Mouse (Mus musculus) intestine, embryonic 15.5 days (tissue): ENCODE measurements around the gene Flywch1. TPM values are rescaled to one million over a fixed set of nuclear protein-coding genes. Genes with fewer than 3 reads are reported as not detected.
A peak's percentile ranks its signal among the peaks of the same experiment; 100 is the strongest.

Experiments
- ATAC-seq: fragments of 200-750 bp; cut with Nextera tagmentation; 2 replicates; pipeline ENCODE4 v1.8.0; 2017; ENCODE audit warnings: moderate TSS enrichment, moderate library complexity
- H3K27ac ChIP-seq: fragments of 300-500 bp; sonication (generic); 2 replicates; pipeline ENCODE4 v1.5.1; 2015; ENCODE audit warnings: mild to moderate bottlenecking, inconsistent platforms
- H3K27me3 ChIP-seq: fragments of 300-500 bp; sonication (generic); replicated peaks from 2 replicates; pipeline ENCODE4 v1.6.1; 2015; ENCODE audit warnings: inconsistent platforms
- H3K36me3 ChIP-seq: fragments of 300-500 bp; sonication (generic); 2 replicates; pipeline ENCODE4 v1.6.1; 2015; ENCODE audit warnings: inconsistent platforms
- H3K4me1 ChIP-seq: fragments of 300-500 bp; sonication (generic); replicated peaks from 2 replicates; pipeline ENCODE4 v1.6.1; 2015; ENCODE audit warnings: inconsistent platforms
- H3K4me2 ChIP-seq: fragments of 300-500 bp; sonication (generic); replicated peaks from 2 replicates; pipeline ENCODE4 v1.6.1; 2015; ENCODE audit warnings: mild to moderate bottlenecking, inconsistent platforms
- H3K4me3 ChIP-seq: fragments of 300-500 bp; sonication (generic); replicated peaks from 2 replicates; pipeline ENCODE4 v1.5.1; 2015; ENCODE audit warnings: inconsistent platforms
- H3K9ac ChIP-seq: fragments of 300-500 bp; sonication (generic); 2 replicates; pipeline ENCODE4 v1.6.1; 2015; ENCODE audit warnings: inconsistent platforms
- H3K9me3 ChIP-seq: fragments of 300-500 bp; sonication (generic); 2 replicates; pipeline ENCODE4 v1.6.1; 2016; ENCODE audit warnings: inconsistent platforms
- WGBS: fragments of 180-500 bp; shearing (Covaris S2); methylation state at CpG from one replicate; pipeline ENCODE4 v1.1.7; 2015; 5-methylcytosine and 5-hydroxymethylcytosine counted together
- polyA plus RNA-seq: library from polyadenylated mRNA; unstranded; fragments of >200 nt; fragmentation: Nextera tagmentation; extraction: Ambion mirVana; gene quantifications from 2 replicates; pipeline ENCODE4 v1.2.1, GENCODE M21; 2015

Gene Flywch1
- polyA plus RNA-seq, 1 experiment from 2014 or later = 48.3 TPM

- Histone ChIP-seq H3K4me1 (no peaks in the 10 kb centered on the region), H3K4me3 (no peak overlapping the region), H3K9me3 (no peaks in the 10 kb centered on the region), H3K4me2 (no peak overlapping the region), H3K27ac (no peak overlapping the region), H3K27me3 (no peaks in the 10 kb centered on the region), H3K36me3 (no peaks in the 10 kb centered on the region), H3K9ac (no peak overlapping the region)
- WGBS = 73% methylated on average over 7 of the region's 7 CpGs
- no peak for ATAC-seq
Observed at GRCm38 (mm10) chr17:23797316-23797715, 25.9 kb upstream of the Flywch1 start.

GRCm38 (mm10) chr17:23795323-23795722, 23.9 kb upstream of the Flywch1 start:
- Histone ChIP-seq H3K9ac (no peak overlapping the region), H3K4me1 (peaks cover 7% of the 10 kb centered on the region; the same call in 1 of the 2 replicates), H3K36me3 (no peaks in the 10 kb centered on the region), H3K4me2 (no peak overlapping the region), H3K27ac (no peak overlapping the region), H3K4me3 (no peak overlapping the region), H3K27me3 (no peaks in the 10 kb centered on the region), H3K9me3 (no peaks in the 10 kb centered on the region)
- no peak for ATAC-seq
- 88% methylated on average over 8 of the region's 8 CpGs for WGBS

GRCm38 (mm10) chr17:23791079-23791357, 19.6 kb upstream of the Flywch1 start:
- H3K4me2 ChIP-seq = peak overlapping the region; percentile 89
- no peaks in the 10 kb centered on the region for H3K27me3 ChIP-seq
- ATAC-seq = peak; percentile 21; the same call in 1 of the 2 replicates
- peaks cover 16% of the 10 kb centered on the region; the same call in 1 of the 2 replicates for H3K4me1 ChIP-seq
- H3K4me3 ChIP-seq = peak overlapping the region; percentile 45
- H3K9me3 ChIP-seq = no peaks in the 10 kb centered on the region
- H3K9ac ChIP-seq = peak overlapping the region; percentile 79; the same call in 1 of the 2 replicates
- 61% methylated on average over 2 of the region's 2 CpGs for WGBS
- no peaks in the 10 kb centered on the region for H3K36me3 ChIP-seq
- H3K27ac ChIP-seq = peak overlapping the region; percentile 82

- Histone ChIP-seq H3K27me3 (no peaks in the 10 kb centered on the region), H3K9ac (peak within 1 kb of the TSS; percentile 79), H3K4me3 (peak within 1 kb of the TSS; percentile 45), H3K9me3 (no peaks in the 10 kb centered on the region), H3K4me1 (peaks cover 19% of the 10 kb centered on the region; the same call in 1 of the 2 replicates), H3K4me2 (peak within 1 kb of the TSS; percentile 89), H3K27ac (peak within 1 kb of the TSS; percentile 82), H3K36me3 (no peaks in the 10 kb centered on the region)
- ATAC-seq = peak; percentile 66
- 3% methylated on average over 29 of the region's 29 CpGs for WGBS
Observed at GRCm38 (mm10) chr17:23790269-23791078, 19.1 kb upstream of the Flywch1 start, which contains the start of gene Srrm2. Gene Srrm2, plus strand, starts transcription at chr17:23790532.

GRCm38 (mm10) chr17:23789749-23790268, 18.4 kb upstream of the Flywch1 start:
- H3K27ac ChIP-seq = no peak overlapping the region
- WGBS = 29% methylated on average over 8 of the region's 8 CpGs
- H3K27me3 ChIP-seq = no peaks in the 10 kb centered on the region
- no peak for ATAC-seq
- H3K36me3 ChIP-seq = no peaks in the 10 kb centered on the region
- H3K9me3 ChIP-seq = no peaks in the 10 kb centered on the region
- peak overlapping the region; percentile 79; the same call in 1 of the 2 replicates for H3K9ac ChIP-seq
- peaks cover 21% of the 10 kb centered on the region; the same call in 1 of the 2 replicates for H3K4me1 ChIP-seq
- peak overlapping the region; percentile 45 for H3K4me3 ChIP-seq
- peak overlapping the region; percentile 89 for H3K4me2 ChIP-seq

- Histone ChIP-seq H3K36me3 (no peaks in the 10 kb centered on the region), H3K9ac (no peak overlapping the region), H3K4me2 (no peak overlapping the region), H3K4me1 (peaks cover 21% of the 10 kb centered on the region; the same call in 1 of the 2 replicates), H3K27me3 (no peaks in the 10 kb centered on the region), H3K27ac (no peak overlapping the region), H3K9me3 (no peaks in the 10 kb centered on the region), H3K4me3 (no peak overlapping the region)
- WGBS = 84% methylated on average over 4 of the region's 4 CpGs
- no peak for ATAC-seq
Observed at GRCm38 (mm10) chr17:23788973-23789372, 17.6 kb upstream of the Flywch1 start.

- Histone ChIP-seq H3K9me3 (no peaks in the 10 kb centered on the region), H3K4me1 (peaks cover 21% of the 10 kb centered on the region; the same call in 1 of the 2 replicates), H3K9ac (0 out of 2 replicates have a peak overlapping the region, but pooled peaks have one; percentile 47), H3K4me3 (peak overlapping the region; percentile 49), H3K36me3 (no peaks in the 10 kb centered on the region), H3K27ac (no peak overlapping the region), H3K4me2 (peak overlapping the region; percentile 81), H3K27me3 (no peaks in the 10 kb centered on the region)
- WGBS = 19% methylated on average over 13 of the region's 13 CpGs
- no peak for ATAC-seq
Observed at GRCm38 (mm10) chr17:23786510-23786931, 15.1 kb upstream of the Flywch1 start.

GRCm38 (mm10) chr17:23785561-23786471, 14.4 kb upstream of the Flywch1 start, which contains the start of gene Flywch2:
Gene Flywch2, minus strand, starts transcription at chr17:23786081.
- Histone ChIP-seq H3K4me3 (peak within 1 kb of the TSS; percentile 49), H3K27ac (no peak within 1 kb of the TSS), H3K36me3 (no peaks in the 10 kb centered on the region), H3K9me3 (no peaks in the 10 kb centered on the region), H3K4me1 (peaks cover 18% of the 10 kb centered on the region; the same call in 1 of the 2 replicates), H3K9ac (peak within 1 kb of the TSS; percentile 47), H3K4me2 (peak within 1 kb of the TSS; percentile 81), H3K27me3 (no peaks in the 10 kb centered on the region)
- peak; percentile 79 for ATAC-seq
- WGBS = 3% methylated on average over 41 of the region's 43 CpGs

GRCm38 (mm10) chr17:23783352-23783751, 11.9 kb upstream of the Flywch1 start:
- Histone ChIP-seq H3K4me2 (no peak overlapping the region), H3K9ac (no peak overlapping the region), H3K36me3 (no peaks in the 10 kb centered on the region), H3K4me3 (no peak overlapping the region), H3K9me3 (no peaks in the 10 kb centered on the region), H3K27ac (no peak overlapping the region), H3K27me3 (no peaks in the 10 kb centered on the region), H3K4me1 (peaks cover 9% of the 10 kb centered on the region; the same call in 1 of the 2 replicates)
- no peak for ATAC-seq

GRCm38 (mm10) chr17:23778447-23778846, 7.0 kb upstream of the Flywch1 start:
- H3K4me1 ChIP-seq = 0 out of 2 replicates have a peak, but pooled peaks cover 3% of the 10 kb centered on the region
- H3K27me3 ChIP-seq = no peaks in the 10 kb centered on the region
- H3K36me3 ChIP-seq = no peaks in the 10 kb centered on the region
- H3K9me3 ChIP-seq = no peaks in the 10 kb centered on the region
- no peak overlapping the region for H3K27ac ChIP-seq
- H3K4me2 ChIP-seq = no peak overlapping the region
- no peak overlapping the region for H3K4me3 ChIP-seq
- H3K9ac ChIP-seq = no peak overlapping the region
- no peak for ATAC-seq
- 45% methylated on average over 2 of the region's 2 CpGs for WGBS

- Histone ChIP-seq H3K4me3 (no peak overlapping the region), H3K27me3 (no peaks in the 10 kb centered on the region), H3K9me3 (no peaks in the 10 kb centered on the region), H3K4me1 (0 out of 2 replicates have a peak, but pooled peaks cover 3% of the 10 kb centered on the region), H3K36me3 (no peaks in the 10 kb centered on the region), H3K27ac (no peak overlapping the region), H3K4me2 (no peak overlapping the region), H3K9ac (no peak overlapping the region)
- ATAC-seq = no peak
- WGBS = 86% methylated on average over 2 of the region's 2 CpGs
Observed at GRCm38 (mm10) chr17:23777141-23777540, 5.7 kb upstream of the Flywch1 start.

- Histone ChIP-seq H3K4me3 (no peak overlapping the region), H3K36me3 (no peaks in the 10 kb centered on the region), H3K9ac (no peak overlapping the region), H3K27ac (no peak overlapping the region), H3K4me2 (no peak overlapping the region), H3K27me3 (no peaks in the 10 kb centered on the region), H3K4me1 (0 out of 2 replicates have a peak, but pooled peaks cover 3% of the 10 kb centered on the region), H3K9me3 (no peaks in the 10 kb centered on the region)
- WGBS = 78% methylated on average over 10 of the region's 10 CpGs
- no peak for ATAC-seq
Observed at GRCm38 (mm10) chr17:23776216-23776615, 4.8 kb upstream of the Flywch1 start.
